Mouse (Mus musculus) testis, adult 2 months (tissue): Measurements from ENCODE around the gene A1bg.

Experiments
- CTCF ChIP-seq: fragments of 200-500 bp; IDR thresholded peaks from 2 replicates; pipeline ENCODE4 v1.5.1; 2012; ENCODE audit warnings: low read depth, mild to moderate bottlenecking, inconsistent platforms, low read length, moderate library complexity; ENCODE audit not compliant: control insufficient read depth, insufficient read depth, insufficient replicate concordance
- POLR2A ChIP-seq: fragments of 200-500 bp; IDR thresholded peaks from 2 replicates; pipeline ENCODE4 v1.6.1; 2012; ENCODE audit warnings: low read depth, mild to moderate bottlenecking, inconsistent platforms, low read length, moderate library complexity; ENCODE audit not compliant: control insufficient read depth

GRCm38 (mm10) chr15:60892976-60893463 lies 29.8 kb downstream of the A1bg start:
- no peak for TF ChIP-seq CTCF
- TF ChIP-seq POLR2A: no peak
